Mouse (Mus musculus): ENCODE data around the gene Gm20806. TPM values are rescaled to one million over a fixed set of nuclear protein-coding genes. Genes with fewer than 3 reads are reported as not detected.
"Not testable (repeated sequence)": the region's sequence is repeated elsewhere in the genome, so short reads cannot be mapped to it uniquely, and the experiment has no call there.

Gm20806 gene
- polyA plus RNA-seq (2012; rRNA removed) = not detected in 2 replicates

- not testable (repeated sequence) for DNase-seq (ENCODE audit: low spot score)
Observed at GRCm38 (mm10) chrY:78837956-78838355, at the start of gene Gm20806. Gm20806 (minus strand) TSS chrY:78838056.
